Mouse (Mus musculus): Measurements from ENCODE around the gene Tada2b. TPM values are rescaled to one million over a fixed set of nuclear protein-coding genes. Genes with fewer than 3 reads are reported as not detected.
A peak's percentile ranks its signal among the peaks of the same experiment; 100 is the strongest.

Tada2b gene
- polyA plus RNA-seq, 1 experiment from 2014 or later, result 3.7 TPM

DNA sequence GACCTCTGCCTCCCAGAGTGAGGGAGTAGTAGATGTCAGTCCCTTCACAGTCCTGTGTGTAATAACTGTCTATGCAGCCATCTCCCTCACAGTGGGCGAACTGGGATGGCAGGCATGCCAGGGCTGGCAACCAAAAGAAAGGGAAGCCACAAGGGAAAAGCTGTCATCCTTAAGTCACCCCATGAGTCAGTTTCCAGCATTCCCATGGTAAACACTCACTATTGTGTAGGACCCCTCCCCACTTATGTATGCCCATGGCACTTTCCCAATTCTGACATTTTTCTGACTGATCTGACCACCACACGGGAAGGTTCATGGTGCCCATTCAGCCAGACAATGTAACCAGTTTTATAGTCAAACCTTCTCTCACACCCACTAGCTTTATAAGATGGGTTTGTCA, 23.4 kb downstream of the Tada2b start:
- Histone ChIP-seq H3K4me2 (no peak overlapping the region), H3K27ac (ENCODE audit: low read depth, low read length) (no peak overlapping the region), H3K36me3 (ENCODE audit: control insufficient read depth, insufficient read depth, low read length) (no peaks in the 10 kb centered on the region), H3K27me3 (ENCODE audit: control insufficient read depth, insufficient read depth, low read length) (no peaks in the 10 kb centered on the region), H3K9ac (ENCODE audit: low read length) (no peak overlapping the region), H3K4me1 (ENCODE audit: control insufficient read depth, insufficient read depth, low read length) (peaks cover 16% of the 10 kb centered on the region), H3K4me3 (ENCODE audit: low read depth, low read length) (no peak overlapping the region), H3K9me3 (ENCODE audit: control insufficient read depth, low read length) (no peaks in the 10 kb centered on the region)
- WGBS, result 80% methylated on average over 2 of the region's 2 CpGs
- ATAC-seq (ENCODE audit: low FRiP score), result no peak
- DNase-seq (ENCODE audit: low spot score, missing footprints), result no peak

- 19% methylated on average over 4 of the region's 4 CpGs for WGBS
- Histone ChIP-seq H3K27me3 (ENCODE audit: control insufficient read depth, insufficient read depth, low read length) (no peaks in the 10 kb centered on the region), H3K4me2 (no peak overlapping the region), H3K9me3 (ENCODE audit: control insufficient read depth, low read length) (no peaks in the 10 kb centered on the region), H3K4me3 (ENCODE audit: low read depth, low read length) (no peak overlapping the region), H3K27ac (ENCODE audit: low read depth, low read length) (no peak overlapping the region), H3K4me1 (ENCODE audit: control insufficient read depth, insufficient read depth, low read length) (peaks cover 9% of the 10 kb centered on the region), H3K9ac (ENCODE audit: low read length) (no peak overlapping the region), H3K36me3 (ENCODE audit: control insufficient read depth, insufficient read depth, low read length) (no peaks in the 10 kb centered on the region)
- ATAC-seq (ENCODE audit: low FRiP score) (peak; percentile 22; the same call in 1 of the 2 replicates), DNase-seq (ENCODE audit: low spot score, missing footprints) (peak; percentile 92)
These were observed 25.2 kb downstream of the Tada2b start for GRCm38 (mm10) chr5:36458926-36459325.

DNA sequence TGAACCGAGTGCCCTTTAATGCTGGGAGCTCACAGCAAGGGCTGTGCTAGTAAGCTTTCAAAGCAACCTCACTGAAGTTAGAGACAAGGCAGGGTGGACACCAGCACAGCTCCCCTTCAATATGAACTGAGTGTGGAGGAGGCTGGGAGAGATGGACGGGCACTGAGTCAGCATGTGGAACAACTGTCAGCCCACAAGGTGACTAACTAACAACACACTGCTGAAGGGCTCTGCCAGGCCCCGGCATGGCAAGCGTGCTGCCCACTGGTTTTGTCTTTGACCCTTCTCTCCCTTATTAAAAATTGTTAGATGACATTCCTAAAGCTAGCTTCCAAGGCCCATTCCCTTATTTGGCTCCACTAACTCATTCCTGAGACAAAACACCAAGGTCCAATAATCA, 26.4 kb downstream of the Tada2b start:
- H3K4me2 ChIP-seq, result no peak overlapping the region
- no peaks in the 10 kb centered on the region for H3K36me3 ChIP-seq (ENCODE audit: control insufficient read depth, insufficient read depth, low read length)
- H3K27me3 ChIP-seq (ENCODE audit: control insufficient read depth, insufficient read depth, low read length), result no peaks in the 10 kb centered on the region
- no peak overlapping the region for H3K9ac ChIP-seq (ENCODE audit: low read length)
- DNase-seq (ENCODE audit: low spot score, missing footprints) (peak; percentile 33), ATAC-seq (ENCODE audit: low FRiP score) (no peak)
- H3K4me1 ChIP-seq (ENCODE audit: control insufficient read depth, insufficient read depth, low read length), result 0 out of 2 replicates have a peak, but pooled peaks cover under 1% of the 10 kb centered on the region
- WGBS, result 79% methylated on average over 4 of the region's 4 CpGs
- H3K9me3 ChIP-seq (ENCODE audit: control insufficient read depth, low read length), result no peaks in the 10 kb centered on the region
- no peak overlapping the region for H3K27ac ChIP-seq (ENCODE audit: low read depth, low read length)
- no peak overlapping the region for H3K4me3 ChIP-seq (ENCODE audit: low read depth, low read length)

- Histone ChIP-seq H3K9me3 (ENCODE audit: control insufficient read depth, low read length) (no peaks in the 10 kb centered on the region), H3K4me3 (ENCODE audit: low read depth, low read length) (no peak overlapping the region), H3K36me3 (ENCODE audit: control insufficient read depth, insufficient read depth, low read length) (no peaks in the 10 kb centered on the region), H3K9ac (ENCODE audit: low read length) (no peak overlapping the region), H3K4me1 (ENCODE audit: control insufficient read depth, insufficient read depth, low read length) (no peaks in the 10 kb centered on the region), H3K27ac (ENCODE audit: low read depth, low read length) (no peak overlapping the region), H3K4me2 (no peak overlapping the region), H3K27me3 (ENCODE audit: control insufficient read depth, insufficient read depth, low read length) (no peaks in the 10 kb centered on the region)
- 85% methylated on average over 6 of the region's 6 CpGs for WGBS
- no peak for DNase-seq (ENCODE audit: low spot score, missing footprints)
- ATAC-seq (ENCODE audit: low FRiP score), result no peak
These were observed 31.3 kb downstream of the Tada2b start for GRCm38 (mm10) chr5:36452821-36453220.

DNA sequence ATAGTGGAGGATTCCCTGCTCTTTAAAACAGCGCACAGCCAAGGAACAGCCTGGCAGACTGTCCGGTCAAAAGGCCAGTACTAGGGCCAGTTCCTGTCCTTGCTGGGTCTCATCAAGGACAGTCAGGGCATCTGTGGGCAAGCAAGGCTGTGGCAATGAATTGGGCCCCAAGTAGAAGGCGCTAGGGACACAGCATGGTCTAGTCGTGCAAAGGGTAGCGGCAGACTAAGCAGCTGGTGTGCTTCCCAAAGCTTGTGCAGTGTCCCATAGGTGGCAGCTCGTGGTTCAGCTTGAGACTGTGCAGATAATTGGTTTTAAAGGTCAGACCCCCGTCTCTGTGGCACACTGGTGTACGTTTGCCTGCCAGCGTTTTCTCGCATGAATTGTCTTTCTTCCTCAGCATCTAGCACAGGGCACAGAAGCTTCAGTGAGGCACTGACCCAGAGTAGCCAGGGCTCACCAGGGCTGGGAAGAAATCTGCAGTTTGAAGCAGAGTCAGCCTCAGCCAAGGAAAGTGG, 32.2 kb downstream of the Tada2b start:
- no peaks in the 10 kb centered on the region for H3K9me3 ChIP-seq (ENCODE audit: control insufficient read depth, low read length)
- H3K9ac ChIP-seq (ENCODE audit: low read length), result no peak overlapping the region
- DNase-seq (ENCODE audit: low spot score, missing footprints) (peak; percentile 53), ATAC-seq (ENCODE audit: low FRiP score) (no peak)
- H3K27me3 ChIP-seq (ENCODE audit: control insufficient read depth, insufficient read depth, low read length), result no peaks in the 10 kb centered on the region
- no peak overlapping the region for H3K4me3 ChIP-seq (ENCODE audit: low read depth, low read length)
- 74% methylated on average over 10 of the region's 10 CpGs for WGBS
- H3K4me1 ChIP-seq (ENCODE audit: control insufficient read depth, insufficient read depth, low read length), result no peaks in the 10 kb centered on the region
- H3K4me2 ChIP-seq, result no peak overlapping the region
- no peak overlapping the region for H3K27ac ChIP-seq (ENCODE audit: low read depth, low read length)
- no peaks in the 10 kb centered on the region for H3K36me3 ChIP-seq (ENCODE audit: control insufficient read depth, insufficient read depth, low read length)

- WGBS, result 20% methylated on average over 10 of the region's 10 CpGs
- Histone ChIP-seq H3K4me2 (no peak overlapping the region), H3K9ac (ENCODE audit: low read length) (no peak overlapping the region), H3K36me3 (ENCODE audit: control insufficient read depth, insufficient read depth, low read length) (no peaks in the 10 kb centered on the region), H3K27me3 (ENCODE audit: control insufficient read depth, insufficient read depth, low read length) (no peaks in the 10 kb centered on the region), H3K4me3 (ENCODE audit: low read depth, low read length) (no peak overlapping the region), H3K27ac (ENCODE audit: low read depth, low read length) (no peak overlapping the region), H3K9me3 (ENCODE audit: control insufficient read depth, low read length) (no peaks in the 10 kb centered on the region), H3K4me1 (ENCODE audit: control insufficient read depth, insufficient read depth, low read length) (no peaks in the 10 kb centered on the region)
- ATAC-seq (ENCODE audit: low FRiP score) (no peak), DNase-seq (ENCODE audit: low spot score, missing footprints) (peak; percentile 78)
These were observed 33.0 kb downstream of the Tada2b start for GRCm38 (mm10) chr5:36451119-36451518.

DNA sequence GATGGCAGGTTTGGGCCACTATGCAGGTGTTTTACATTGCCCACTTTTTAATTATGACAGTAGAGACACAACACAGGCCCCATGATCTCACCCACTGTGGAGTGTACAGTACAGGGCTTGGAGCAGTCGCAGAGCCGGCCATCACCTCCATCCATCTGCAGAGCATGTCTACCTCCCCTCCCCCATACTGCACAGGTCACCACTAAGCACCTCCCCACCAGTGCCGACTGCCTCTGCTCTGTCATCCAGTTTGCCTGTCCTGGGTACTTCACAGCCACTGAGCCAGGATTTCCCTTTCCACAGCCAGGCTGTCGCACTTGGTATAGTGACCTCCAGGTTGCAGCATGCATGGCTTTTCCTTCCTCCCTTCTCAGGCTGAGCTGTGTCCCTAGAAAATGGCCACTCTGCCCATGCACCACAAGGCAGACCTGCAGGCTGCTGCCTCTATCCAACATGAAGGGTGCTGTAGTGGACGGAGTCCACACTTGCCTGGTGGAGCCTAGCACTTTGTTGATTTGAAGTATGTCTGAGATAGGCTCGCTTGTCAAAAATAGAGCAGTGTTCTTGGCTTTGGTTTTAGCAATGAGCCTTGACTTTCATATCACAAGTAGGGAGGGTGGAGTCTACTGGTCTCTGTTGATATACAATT, 34.3 kb downstream of the Tada2b start:
- Histone ChIP-seq H3K36me3 (ENCODE audit: control insufficient read depth, insufficient read depth, low read length) (no peaks in the 10 kb centered on the region), H3K27ac (ENCODE audit: low read depth, low read length) (no peak overlapping the region), H3K9me3 (ENCODE audit: control insufficient read depth, low read length) (no peaks in the 10 kb centered on the region), H3K4me1 (ENCODE audit: control insufficient read depth, insufficient read depth, low read length) (no peaks in the 10 kb centered on the region), H3K4me3 (ENCODE audit: low read depth, low read length) (no peak overlapping the region), H3K9ac (ENCODE audit: low read length) (no peak overlapping the region), H3K27me3 (ENCODE audit: control insufficient read depth, insufficient read depth, low read length) (no peaks in the 10 kb centered on the region), H3K4me2 (no peak overlapping the region)
- DNase-seq (ENCODE audit: low spot score, missing footprints), result peak; percentile 31
- 83% methylated on average over 6 of the region's 6 CpGs for whole genome bisulfite sequencing
- ATAC-seq (ENCODE audit: low FRiP score), result no peak

GRCm38 (mm10) chr5:36447872-36448271, 36.2 kb downstream of the Tada2b start:
- Histone ChIP-seq H3K27ac (ENCODE audit: low read depth, low read length) (no peak overlapping the region), H3K4me2 (no peak overlapping the region), H3K4me1 (ENCODE audit: control insufficient read depth, insufficient read depth, low read length) (no peaks in the 10 kb centered on the region), H3K36me3 (ENCODE audit: control insufficient read depth, insufficient read depth, low read length) (no peaks in the 10 kb centered on the region), H3K27me3 (ENCODE audit: control insufficient read depth, insufficient read depth, low read length) (no peaks in the 10 kb centered on the region), H3K4me3 (ENCODE audit: low read depth, low read length) (no peak overlapping the region), H3K9ac (ENCODE audit: low read length) (no peak overlapping the region), H3K9me3 (ENCODE audit: control insufficient read depth, low read length) (no peaks in the 10 kb centered on the region)
- WGBS, result 92% methylated on average over 12 of the region's 12 CpGs
- ATAC-seq (ENCODE audit: low FRiP score) (no peak), DNase-seq (ENCODE audit: low spot score, missing footprints) (no peak)

- H3K27ac ChIP-seq (ENCODE audit: low read depth, low read length), result no peak overlapping the region
- no peak overlapping the region for H3K4me2 ChIP-seq
- WGBS, result 54% methylated on average over 9 of the region's 9 CpGs
- no peaks in the 10 kb centered on the region for H3K27me3 ChIP-seq (ENCODE audit: control insufficient read depth, insufficient read depth, low read length)
- no peak overlapping the region for H3K4me3 ChIP-seq (ENCODE audit: low read depth, low read length)
- H3K36me3 ChIP-seq (ENCODE audit: control insufficient read depth, insufficient read depth, low read length), result no peaks in the 10 kb centered on the region
- no peak overlapping the region for H3K9ac ChIP-seq (ENCODE audit: low read length)
- H3K9me3 ChIP-seq (ENCODE audit: control insufficient read depth, low read length), result no peaks in the 10 kb centered on the region
- ATAC-seq (ENCODE audit: low FRiP score) (no peak), DNase-seq (ENCODE audit: low spot score, missing footprints) (no peak)
- H3K4me1 ChIP-seq (ENCODE audit: control insufficient read depth, insufficient read depth, low read length), result no peaks in the 10 kb centered on the region
These were observed 37.8 kb downstream of the Tada2b start for GRCm38 (mm10) chr5:36446166-36446890.
